Mouse (Mus musculus): Measurements from ENCODE around the gene Actl6b.
"Not testable (repeated sequence)": the region's sequence is repeated elsewhere in the genome, so short reads cannot be mapped to it uniquely, and the experiment has no call there.

The Actl6b gene

GRCm38 (mm10) chr5:137601365-137601729 is 48.0 kb downstream of the Actl6b start:
- DNase-seq (ENCODE audit: low spot score), result no peak

- no peak for DNase-seq (ENCODE audit: low spot score)
Measured at GRCm38 (mm10) chr5:137607860-137608653, 54.7 kb downstream of the Actl6b start.

- DNase-seq (ENCODE audit: low spot score), result no peak
Measured at GRCm38 (mm10) chr5:137608654-137609190, 55.4 kb downstream of the Actl6b start.

- no peak for DNase-seq (ENCODE audit: low spot score)
Measured at GRCm38 (mm10) chr5:137609292-137609691, 56.0 kb downstream of the Actl6b start.

GRCm38 (mm10) chr5:137610056-137610455 is 56.7 kb downstream of the Actl6b start:
- DNase-seq (ENCODE audit: low spot score), result no peak

GRCm38 (mm10) chr5:137610548-137611244 is 57.4 kb downstream of the Actl6b start:
- DNase-seq (ENCODE audit: low spot score), result no peak

GRCm38 (mm10) chr5:137611245-137611602 is 57.9 kb downstream of the Actl6b start:
- DNase-seq (ENCODE audit: low spot score), result no peak

- DNase-seq (ENCODE audit: low spot score), result no peak
Measured at GRCm38 (mm10) chr5:137613076-137613475, 59.8 kb downstream of the Actl6b start.

- no peak for DNase-seq (ENCODE audit: low spot score)
Measured at GRCm38 (mm10) chr5:137613550-137613949, 60.2 kb downstream of the Actl6b start, which contains the start of gene Pcolce. Pcolce (minus strand) TSS chr5:137613784.

- DNase-seq (ENCODE audit: low spot score), result not testable (repeated sequence)
Measured at GRCm38 (mm10) chr5:137614921-137615320, 61.6 kb downstream of the Actl6b start.

- DNase-seq (ENCODE audit: low spot score), result no peak
Measured at GRCm38 (mm10) chr5:137615347-137615746, 62.0 kb downstream of the Actl6b start.
